Comparison of ENCODE assay signal across 33 mouse cellular contexts in genomic region chr6:129265821-129266220, GRCm38 (mm10). TPM values are rescaled to one million over a fixed set of nuclear protein-coding genes. Genes with fewer than 3 reads are reported as not detected.
"Had no signal": no experiment of that assay in that cellular context is flagged by ENCODE, and none has a peak within 500 bp of the region (broad histone marks: within the 10 kb centered on the region; RNA-seq: fewer than 3 reads in every experiment).

No protein-coding gene starts in this region.

- H3K27me3 ChIP-seq: heart, embryonic 12.5 days; hindbrain, embryonic 12.5 days; intestine, embryonic 15.5 days; limb, embryonic 12.5 days; liver, embryonic 13.5 days; liver, embryonic 15.5 days had no signal

- H3K4me1 ChIP-seq: heart, embryonic 10.5 days; heart, embryonic 12.5 days; hindbrain, embryonic 10.5 days; hindbrain, embryonic 12.5 days; intestine, embryonic 15.5 days; limb, embryonic 10.5 days; limb, embryonic 12.5 days had no signal

- DNase-seq: gastrocnemius, adult 2 months; gastrocnemius, postnatal 10 days; gastrocnemius, postnatal 25 days; heart, adult 11 months; heart, adult 2 months; heart, postnatal 10 days; heart, postnatal 4 days; kidney, adult 18-20 months; kidney, adult 8-10 months; kidney, postnatal 10 days; kidney, postnatal 25 days; kidney, postnatal 4 days; liver; liver, embryonic 13.5 days had no signal

- ATAC-seq: hindbrain, embryonic 16.5 days; intestine, embryonic 15.5 days; intestine, postnatal 0 days had no signal

- H3K4me3 ChIP-seq: gastrocnemius, adult 2 months; heart, adult 2 months; heart, embryonic 10.5 days; heart, embryonic 12.5 days; hindbrain, embryonic 10.5 days; hindbrain, embryonic 12.5 days; intestine, embryonic 15.5 days; layer of hippocampus, adult 2 months; left cerebral cortex, adult 2 months; limb, embryonic 10.5 days; limb, embryonic 12.5 days; liver, embryonic 13.5 days; liver, embryonic 15.5 days had no signal

- H3K9me3 ChIP-seq: heart, embryonic 10.5 days; heart, embryonic 12.5 days; hindbrain, embryonic 10.5 days; hindbrain, embryonic 12.5 days; intestine, embryonic 15.5 days; limb, embryonic 10.5 days; limb, embryonic 12.5 days; liver, embryonic 13.5 days; liver, embryonic 15.5 days had no signal

- H3K36me3 ChIP-seq: heart, embryonic 10.5 days; heart, embryonic 12.5 days; hindbrain, embryonic 10.5 days; hindbrain, embryonic 12.5 days; intestine, embryonic 15.5 days; limb, embryonic 10.5 days; limb, embryonic 12.5 days; liver, embryonic 13.5 days; liver, embryonic 15.5 days had no signal

- H3K9ac ChIP-seq: heart, embryonic 12.5 days; hindbrain, embryonic 12.5 days; hindbrain, embryonic 14.5 days; intestine, embryonic 15.5 days; limb, embryonic 12.5 days; liver, embryonic 13.5 days; liver, embryonic 15.5 days had no signal

- H3K27ac ChIP-seq: gastrocnemius, adult 2 months; heart, adult 2 months; heart, embryonic 10.5 days; hindbrain, embryonic 10.5 days; hindbrain, embryonic 12.5 days; hindbrain, embryonic 14.5 days; intestine, embryonic 15.5 days; layer of hippocampus, adult 2 months; left cerebral cortex, adult 2 months; limb, embryonic 10.5 days; limb, embryonic 12.5 days; liver, embryonic 13.5 days; liver, embryonic 15.5 days had no signal

- H3K4me2 ChIP-seq: heart, embryonic 12.5 days; hindbrain, embryonic 12.5 days; hindbrain, embryonic 14.5 days; intestine, embryonic 15.5 days; limb, embryonic 12.5 days; liver, embryonic 11.5 days; liver, embryonic 13.5 days; liver, embryonic 15.5 days had no signal

RNA-seq across cellular contexts. Expression of gene Cd69, which starts 9.4 kb away (rescaled TPM):
- total RNA-seq: gastrocnemius, adult 2 months; heart, postnatal 4 days; layer of hippocampus, adult 2 months; layer of hippocampus, postnatal 10 days; layer of hippocampus, postnatal 25 days; left cerebral cortex, adult 2 months; left cerebral cortex, postnatal 14 days; left cerebral cortex, postnatal 36 days had no signal
- polyA plus RNA-seq: heart, embryonic 12.5 days; hindbrain, embryonic 10.5 days; hindbrain, embryonic 12.5 days; hindbrain, embryonic 14.5 days; kidney, embryonic 16.5 days; limb, embryonic 12.5 days had no signal
